ENCODE assay signal across 26 mouse cellular contexts in the genomic region with DNA sequence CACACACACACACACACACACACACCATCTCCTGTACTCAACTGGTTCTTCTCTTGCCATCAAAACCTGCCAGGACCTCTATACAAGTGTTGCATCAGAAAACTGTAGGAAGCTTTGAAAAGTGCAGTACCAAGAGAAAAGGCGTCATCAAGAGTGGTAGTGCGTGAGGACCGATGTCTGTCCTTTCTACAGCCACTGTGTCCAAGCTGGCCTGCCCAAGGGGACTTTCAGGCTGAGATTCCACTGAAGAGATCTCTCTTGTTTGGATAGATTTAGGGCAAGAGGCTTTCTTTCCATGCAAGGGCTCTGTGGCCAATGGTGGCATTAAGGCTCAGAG. TPM values are rescaled to one million over a fixed set of nuclear protein-coding genes. Genes with fewer than 3 reads are reported as not detected.
A peak's percentile ranks its signal among the peaks of the same experiment; 100 is the strongest.
DNase-seq lines count a peak whose midpoint lies in the region; ATAC-seq and TF ChIP-seq lines count a peak whose summit lies in the region.
"Had no signal": no experiment of that assay in that cellular context is flagged by ENCODE, and none has a peak within 500 bp of the region (broad histone marks: within the 10 kb centered on the region; RNA-seq: fewer than 3 reads in every experiment).

No protein-coding gene starts in this region.

- DNase-seq in hindbrain, postnatal 0 days (ENCODE audit: low spot score), result no peak
- peak; percentile 92 for DNase-seq in midbrain, embryonic 11.5 days (ENCODE audit: low spot score, missing footprints)
- DNase-seq in embryonic facial prominence, embryonic 10.5 days (ENCODE audit: low spot score), result no peak
- DNase-seq in limb, embryonic 10.5 days (ENCODE audit: low spot score), result no peak
- DNase-seq in cerebellum, adult 9-10 months, result no peak
- no peak for DNase-seq in cerebellum, postnatal 36 days
- DNase-seq: adrenal gland, adult 8-10 months; adrenal gland, postnatal 25 days; cerebellum, adult 11-12 months; cerebellum, adult 8-10 months; cerebellum, postnatal 14 days; gastrocnemius, postnatal 25 days; heart, adult 2 months had no signal

- no peak for TF ChIP-seq CTCF in hindbrain, postnatal 0 days (IDR thresholded peaks at IDR 0.05; ENCODE audit: low read depth)

- no peak for ATAC-seq in hindbrain, embryonic 12.5 days (ENCODE audit: low FRiP score)
- no peak for ATAC-seq in hindbrain, postnatal 0 days
- ATAC-seq in midbrain, embryonic 11.5 days (ENCODE audit: low FRiP score), result no peak; the same call in 1 of the 2 replicates
- no peak for ATAC-seq in midbrain, embryonic 15.5 days (replicated peaks)
- ATAC-seq: activated CD4-positive, CD25-positive, alpha-beta regulatory T cell, adult 4 months; CD4-positive, CD25-positive, alpha-beta regulatory T cell, adult 4 months; forebrain, embryonic 15.5 days had no signal

- H3K27ac ChIP-seq in hindbrain, embryonic 12.5 days, result no peak overlapping the region
- no peak overlapping the region for H3K27ac ChIP-seq in hindbrain, postnatal 0 days
- H3K27ac ChIP-seq in midbrain, embryonic 11.5 days (ENCODE audit: low read depth, low read length), result no peak overlapping the region
- no peak overlapping the region for H3K27ac ChIP-seq in midbrain, embryonic 15.5 days
- peak overlapping the region; percentile 84 for H3K27ac ChIP-seq in embryonic facial prominence, embryonic 10.5 days (replicated peaks)
- H3K27ac ChIP-seq in limb, embryonic 10.5 days, result peak overlapping the region; percentile 84; the same call in 1 of the 2 replicates
- H3K27ac ChIP-seq: embryonic facial prominence, embryonic 13.5 days; forebrain, embryonic 12.5 days; forebrain, embryonic 15.5 days; heart, adult 2 months; hindbrain, embryonic 14.5 days; intestine, embryonic 15.5 days had no signal

- H3K9ac ChIP-seq in hindbrain, embryonic 12.5 days, result 0 out of 2 replicates have a peak overlapping the region, but pooled peaks have one; percentile 41
- H3K9ac ChIP-seq in hindbrain, postnatal 0 days (replicated peaks; ENCODE audit: low read length), result no peak overlapping the region
- no peak overlapping the region for H3K9ac ChIP-seq in midbrain, embryonic 11.5 days (ENCODE audit: low read length)
- H3K9ac ChIP-seq in midbrain, embryonic 15.5 days, result no peak overlapping the region
- H3K9ac ChIP-seq: forebrain, embryonic 15.5 days; intestine, embryonic 15.5 days had no signal

- H3K4me1 ChIP-seq in hindbrain, embryonic 12.5 days, result peaks cover 34% of the 10 kb centered on the region
- peaks cover 15% of the 10 kb centered on the region for H3K4me1 ChIP-seq in hindbrain, postnatal 0 days (ENCODE audit: insufficient read depth, low read length)
- peaks cover 15% of the 10 kb centered on the region for H3K4me1 ChIP-seq in midbrain, embryonic 11.5 days (ENCODE audit: control insufficient read depth, insufficient read depth, low read length)
- H3K4me1 ChIP-seq in midbrain, embryonic 15.5 days, result peaks cover 16% of the 10 kb centered on the region
- peaks cover 98% of the 10 kb centered on the region for H3K4me1 ChIP-seq in embryonic facial prominence, embryonic 10.5 days
- peaks cover 82% of the 10 kb centered on the region for H3K4me1 ChIP-seq in limb, embryonic 10.5 days

- peaks cover 80% of the 10 kb centered on the region for H3K27me3 ChIP-seq in hindbrain, embryonic 12.5 days
- H3K27me3 ChIP-seq in hindbrain, postnatal 0 days (ENCODE audit: insufficient read depth, low read length), result peaks cover 15% of the 10 kb centered on the region
- peaks cover 38% of the 10 kb centered on the region for H3K27me3 ChIP-seq in midbrain, embryonic 11.5 days (ENCODE audit: control insufficient read depth, insufficient read depth, low read length)
- peaks cover 38% of the 10 kb centered on the region for H3K27me3 ChIP-seq in midbrain, embryonic 15.5 days (replicated peaks)
- H3K27me3 ChIP-seq in embryonic facial prominence, embryonic 10.5 days (replicated peaks; ENCODE audit: low read depth, poor library complexity, severe bottlenecking), result peaks cover 85% of the 10 kb centered on the region
- H3K27me3 ChIP-seq in limb, embryonic 10.5 days (ENCODE audit: low read depth, poor library complexity, severe bottlenecking), result peaks cover 85% of the 10 kb centered on the region

- no peaks in the 10 kb centered on the region for H3K36me3 ChIP-seq in hindbrain, embryonic 12.5 days
- H3K36me3 ChIP-seq in hindbrain, postnatal 0 days (ENCODE audit: insufficient read depth, low read length), result no peaks in the 10 kb centered on the region
- no peaks in the 10 kb centered on the region for H3K36me3 ChIP-seq in midbrain, embryonic 11.5 days (ENCODE audit: control insufficient read depth, insufficient read depth, low read length)
- H3K36me3 ChIP-seq in midbrain, embryonic 15.5 days (replicated peaks), result no peaks in the 10 kb centered on the region
- H3K36me3 ChIP-seq in embryonic facial prominence, embryonic 10.5 days (replicated peaks), result no peaks in the 10 kb centered on the region
- H3K36me3 ChIP-seq in limb, embryonic 10.5 days, result no peaks in the 10 kb centered on the region
- H3K36me3 ChIP-seq: embryonic facial prominence, embryonic 13.5 days; forebrain, embryonic 12.5 days; forebrain, embryonic 15.5 days; heart, embryonic 10.5 days; intestine, embryonic 15.5 days had no signal

- WGBS in hindbrain, embryonic 12.5 days, result 46% methylated on average over 3 of the region's 3 CpGs
- 61% methylated on average over 3 of the region's 3 CpGs for WGBS in hindbrain, postnatal 0 days
- WGBS in midbrain, embryonic 11.5 days, result 37% methylated on average over 3 of the region's 3 CpGs
- WGBS in midbrain, embryonic 15.5 days, result 42% methylated on average over 3 of the region's 3 CpGs
- WGBS in embryonic facial prominence, embryonic 10.5 days, result 41% methylated on average over 3 of the region's 3 CpGs
- WGBS in limb, embryonic 10.5 days, result 40% methylated on average over 3 of the region's 3 CpGs

- H3K9me3 ChIP-seq in hindbrain, embryonic 12.5 days (replicated peaks), result no peaks in the 10 kb centered on the region
- H3K9me3 ChIP-seq in hindbrain, postnatal 0 days (ENCODE audit: low read length), result no peaks in the 10 kb centered on the region
- H3K9me3 ChIP-seq in midbrain, embryonic 11.5 days (ENCODE audit: control insufficient read depth, low read length), result no peaks in the 10 kb centered on the region
- no peaks in the 10 kb centered on the region for H3K9me3 ChIP-seq in midbrain, embryonic 15.5 days
- no peaks in the 10 kb centered on the region for H3K9me3 ChIP-seq in embryonic facial prominence, embryonic 10.5 days
- H3K9me3 ChIP-seq in limb, embryonic 10.5 days (replicated peaks), result no peaks in the 10 kb centered on the region
- H3K9me3 ChIP-seq: embryonic facial prominence, embryonic 13.5 days; forebrain, embryonic 12.5 days; forebrain, embryonic 15.5 days; heart, embryonic 10.5 days; intestine, embryonic 15.5 days had no signal

- H3K4me2 ChIP-seq in hindbrain, embryonic 12.5 days (replicated peaks), result no peak overlapping the region; the same call in 1 of the 2 replicates
- H3K4me2 ChIP-seq in hindbrain, postnatal 0 days (ENCODE audit: low read depth, low read length), result no peak overlapping the region
- H3K4me2 ChIP-seq in midbrain, embryonic 11.5 days, result no peak overlapping the region
- no peak overlapping the region for H3K4me2 ChIP-seq in midbrain, embryonic 15.5 days

- H3K4me3 ChIP-seq in hindbrain, embryonic 12.5 days, result no peak overlapping the region
- H3K4me3 ChIP-seq in hindbrain, postnatal 0 days (ENCODE audit: low read length), result no peak overlapping the region
- H3K4me3 ChIP-seq in midbrain, embryonic 11.5 days (ENCODE audit: low read depth, low read length), result no peak overlapping the region
- no peak overlapping the region for H3K4me3 ChIP-seq in midbrain, embryonic 15.5 days
- no peak overlapping the region for H3K4me3 ChIP-seq in embryonic facial prominence, embryonic 10.5 days
- H3K4me3 ChIP-seq in limb, embryonic 10.5 days, result no peak overlapping the region
- H3K4me3 ChIP-seq: heart, adult 2 months had no signal

RNA-seq across cellular contexts. Expression of a gene that starts 20.6 kb away (rescaled TPM):
- polyA plus RNA-seq in hindbrain, embryonic 12.5 days (2016; fragmentation: Nextera tagmentation; extraction: Ambion mirVana), result 186 and 188 TPM in 2 replicates
- 143 and 156 TPM in 2 replicates for total RNA-seq in hindbrain, postnatal 0 days (2014; rRNA removed)
- 197 and 214 TPM in 2 replicates for polyA plus RNA-seq in hindbrain, postnatal 0 days (2015; fragmentation: Nextera tagmentation; extraction: Ambion mirVana)
- 195 TPM in 2 replicates for polyA plus RNA-seq in midbrain, embryonic 11.5 days (2014; fragmentation: Nextera tagmentation; extraction: Ambion mirVana)
- polyA plus RNA-seq in midbrain, embryonic 15.5 days (2015; fragmentation: Nextera tagmentation; extraction: Ambion mirVana), result 166 and 185 TPM in 2 replicates
- polyA plus RNA-seq in embryonic facial prominence, embryonic 10.5 days (2016; fragmentation: Nextera tagmentation; extraction: Ambion mirVana), result 309 and 312 TPM in 2 replicates
- 293 and 361 TPM in 2 replicates for polyA plus RNA-seq in limb, embryonic 10.5 days (2016; fragmentation: Nextera tagmentation; extraction: Ambion mirVana)

RNA-seq across cellular contexts. Expression of a gene that starts 58.6 kb away (rescaled TPM):
- 38.6 and 41.3 TPM in 2 replicates for polyA plus RNA-seq in hindbrain, embryonic 12.5 days (2016; fragmentation: Nextera tagmentation; extraction: Ambion mirVana)
- 53.2 and 66.9 TPM in 2 replicates for total RNA-seq in hindbrain, postnatal 0 days (2014; rRNA removed)
- polyA plus RNA-seq in hindbrain, postnatal 0 days (2015; fragmentation: Nextera tagmentation; extraction: Ambion mirVana), result 25.4 and 31.0 TPM in 2 replicates
- 14.2 and 14.6 TPM in 2 replicates for polyA plus RNA-seq in midbrain, embryonic 11.5 days (2014; fragmentation: Nextera tagmentation; extraction: Ambion mirVana)
- 14.0 and 15.4 TPM in 2 replicates for polyA plus RNA-seq in midbrain, embryonic 15.5 days (2015; fragmentation: Nextera tagmentation; extraction: Ambion mirVana)
- 21.7 and 23.5 TPM in 2 replicates for polyA plus RNA-seq in embryonic facial prominence, embryonic 10.5 days (2016; fragmentation: Nextera tagmentation; extraction: Ambion mirVana)
- polyA plus RNA-seq in limb, embryonic 10.5 days (2016; fragmentation: Nextera tagmentation; extraction: Ambion mirVana), result 9.7 and 16.3 TPM in 2 replicates
- total RNA-seq: common myeloid progenitor, adult 5-6 weeks; hematopoietic stem cell, adult 5-6 weeks; MEL had no signal
- polyA plus RNA-seq: activated CD4-positive, CD25-positive, alpha-beta regulatory T cell, adult 4 months; CD4-positive, CD25-positive, alpha-beta regulatory T cell, adult 4 months had no signal

Comparison
In these comparisons a context has a peak if more than half of its experiments do, and no peak if none do; other contexts are left out.
1. H3K27ac ChIP-seq: peak in embryonic facial prominence, embryonic 10.5 days (single experiment) and limb, embryonic 10.5 days (single experiment); none in hindbrain, embryonic 12.5 days (single experiment), hindbrain, postnatal 0 days (single experiment), midbrain, embryonic 11.5 days (single experiment) and midbrain, embryonic 15.5 days (single experiment).